Comparison of ENCODE assay signal across 8 mouse cellular contexts in the genomic region with DNA sequence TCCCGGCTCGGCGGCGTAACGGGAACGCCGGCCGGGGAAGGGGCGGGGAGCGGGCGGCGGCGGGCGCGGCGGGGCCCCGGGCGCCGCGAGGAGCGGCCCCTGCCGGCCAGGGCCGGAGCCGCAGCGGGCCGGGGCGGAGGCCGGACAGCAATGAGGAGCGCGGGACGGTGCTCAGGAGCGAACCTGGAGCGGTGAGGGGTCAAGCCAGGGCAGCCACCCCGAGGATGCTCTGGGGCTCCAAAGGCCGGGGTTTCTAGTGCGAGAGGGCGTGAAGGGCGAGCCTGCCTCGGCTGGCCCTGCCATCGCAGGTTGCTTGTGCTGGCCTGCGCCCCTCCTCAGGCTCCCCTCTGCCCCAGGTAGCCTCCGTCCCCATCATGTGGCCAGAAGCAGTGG. TPM values are rescaled to one million over a fixed set of nuclear protein-coding genes. Genes with fewer than 3 reads are reported as not detected.
DNase-seq lines count a peak whose midpoint lies in the region; ATAC-seq and TF ChIP-seq lines count a peak whose summit lies in the region.

Gene Ttc7b, minus strand, starts transcription at position 33 of the 393 bp plus-strand sequence.

- intact Hi-C loops in gastrocnemius, adult 2 months (cut with DNase I) = loop anchor here (5.0 kb wide), 2 partner anchors 318 to 333 kb away; no protein-coding TSS in a partner anchor
- intact Hi-C loops in left cerebral cortex, adult 2 months (cut with DNase I) = no loop called here

- 2% methylated on average over 42 of the region's 42 CpGs for WGBS in cerebellum, adult 2 months
- 1% methylated on average over 38 of the region's 42 CpGs for WGBS in hindbrain, embryonic 13.5 days

- H3K9me3 ChIP-seq in hindbrain, embryonic 13.5 days = no peaks in the 10 kb centered on the region

- H3K27me3 ChIP-seq in cerebellum, adult 2 months (ENCODE audit: control insufficient read depth, insufficient read depth, low read length) = no peaks in the 10 kb centered on the region
- no peaks in the 10 kb centered on the region for H3K27me3 ChIP-seq in hindbrain, embryonic 13.5 days

- no peak for TF ChIP-seq POLR2A in cerebellum, adult 2 months (IDR thresholded peaks at IDR 0.05; ENCODE audit: borderline replicate concordance, insufficient read depth, low read length)

- H3K4me1 ChIP-seq in cerebellum, adult 2 months (ENCODE audit: control insufficient read depth, insufficient read depth, low read length) = peaks cover 25% of the 10 kb centered on the region
- peaks cover 41% of the 10 kb centered on the region for H3K4me1 ChIP-seq in hindbrain, embryonic 13.5 days (replicated peaks)

- peak within 1 kb of the TSS; percentile 99 for H3K9ac ChIP-seq in hindbrain, embryonic 13.5 days

- peak; percentile 76 for ATAC-seq in hindbrain, embryonic 13.5 days (ENCODE audit: low FRiP score)

- H3K36me3 ChIP-seq in hindbrain, embryonic 13.5 days = no peaks in the 10 kb centered on the region

- H3K27ac ChIP-seq in cerebellum, adult 2 months (ENCODE audit: insufficient read depth, low read length) = peak within 1 kb of the TSS; percentile 92
- peak within 1 kb of the TSS; percentile 94 for H3K27ac ChIP-seq in gastrocnemius, adult 2 months
- peak within 1 kb of the TSS; percentile 91 for H3K27ac ChIP-seq in hindbrain, embryonic 13.5 days
- H3K27ac ChIP-seq in left cerebral cortex, adult 2 months = peak within 1 kb of the TSS; percentile 89

- DNase-seq in ovary, postnatal 14 days (ENCODE audit: low spot score) = peak; percentile 56
- no peak for DNase-seq in ovary, postnatal 10 days (ENCODE audit: low spot score)
- DNase-seq in cerebellum, adult 2 months = peak; percentile 69 to 76
- DNase-seq in gastrocnemius, adult 2 months = peak; percentile 83
- peak; percentile 59 to 66 for DNase-seq in left cerebral cortex, adult 2 months (ENCODE audit: extremely low spot score in 1 of 2, low spot score in 2 of 2)
- peak; percentile 68 to 81 for DNase-seq in lung, postnatal 4 days
- DNase-seq in right cerebral cortex, postnatal 14 days = peak; percentile 37

- TF ChIP-seq CTCF in cerebellum, adult 2 months (IDR thresholded peaks at IDR 0.05; ENCODE audit: borderline replicate concordance, insufficient read depth, low read depth, low read length) = peak; percentile 24; the same call in 1 of the 2 replicates
- TF ChIP-seq CTCF in gastrocnemius, adult 2 months (IDR thresholded peaks at IDR 0.05) = peak; percentile 64
- TF ChIP-seq CTCF in left cerebral cortex, adult 2 months (IDR thresholded peaks at IDR 0.05) = peak; percentile 49

- peak within 1 kb of the TSS; percentile 91 for H3K4me2 ChIP-seq in hindbrain, embryonic 13.5 days

- H3K4me3 ChIP-seq in cerebellum, adult 2 months (replicated peaks; ENCODE audit: insufficient read depth, low read depth, low read length) = peak within 1 kb of the TSS; percentile 71
- H3K4me3 ChIP-seq in gastrocnemius, adult 2 months = peak within 1 kb of the TSS; percentile 92
- peak within 1 kb of the TSS; percentile 87 for H3K4me3 ChIP-seq in hindbrain, embryonic 13.5 days
- peak within 1 kb of the TSS; percentile 78 for H3K4me3 ChIP-seq in left cerebral cortex, adult 2 months

RNA-seq across cellular contexts. Expression of gene Ttc7b, which starts in this region (rescaled TPM):
- polyA plus RNA-seq in cerebellum, adult 2 months (2012; rRNA removed) = 144 and 149 TPM in 2 replicates
- 100 to 1,000 TPM; 147 to 160 TPM for total RNA-seq in gastrocnemius, adult 2 months (2021)
- polyA plus RNA-seq in hindbrain, embryonic 13.5 days (2015; fragmentation: Nextera tagmentation; extraction: Ambion mirVana) = 6.9 and 7.3 TPM in 2 replicates
- 100 to 1,000 TPM; 242 to 253 TPM for total RNA-seq in left cerebral cortex, adult 2 months (2021)

Comparison
In these comparisons a context has a peak if more than half of its experiments do, and no peak if none do; other contexts are left out.
1. RNA of gene Ttc7b (polyA plus RNA-seq): 144 to 149 TPM in cerebellum, adult 2 months; 6.9 to 7.3 TPM in hindbrain, embryonic 13.5 days; every median in the first group is over 10 times any median in the second.
2. Peak in every context shown above with its lines, with median percentiles within 50 percentile points of each other: H3K27ac ChIP-seq, H3K4me3 ChIP-seq and CTCF ChIP-seq.